Mouse (Mus musculus) limb, embryonic 12.5 days (tissue): ENCODE results near the gene Evi5. TPM values are rescaled to one million over a fixed set of nuclear protein-coding genes. Genes with fewer than 3 reads are reported as not detected.

Source experiments
- ATAC-seq: fragments of 200-750 bp; cut with Nextera tagmentation; 2 replicates; pipeline ENCODE4 v1.8.0; 2017; ENCODE audit warnings: low read depth, moderate TSS enrichment; ENCODE audit not compliant: insufficient number of reproducible peaks, insufficient read depth, low FRiP score, low TSS enrichment
- H3K27ac ChIP-seq: fragments of 300-500 bp; sonication (generic); 2 replicates; pipeline ENCODE4 v1.5.1; 2016; ENCODE audit warnings: mild to moderate bottlenecking, moderate library complexity
- H3K27me3 ChIP-seq: fragments of 300-500 bp; sonication (generic); 2 replicates; pipeline ENCODE4 v1.6.1; 2016; ENCODE audit warnings: mild to moderate bottlenecking, moderate library complexity
- H3K36me3 ChIP-seq: fragments of 300-500 bp; sonication (generic); 2 replicates; pipeline ENCODE4 v1.6.1; 2016; ENCODE audit warnings: mild to moderate bottlenecking, moderate library complexity
- H3K4me1 ChIP-seq: fragments of 300-500 bp; sonication (generic); replicated peaks from 2 replicates; pipeline ENCODE4 v1.6.1; 2016
- H3K4me2 ChIP-seq: fragments of 300-500 bp; sonication (generic); 2 replicates; pipeline ENCODE4 v1.6.1; 2016; ENCODE audit warnings: mild to moderate bottlenecking, moderate library complexity
- H3K4me3 ChIP-seq: fragments of 300-500 bp; sonication (generic); replicated peaks from 2 replicates; pipeline ENCODE4 v1.5.1; 2016; ENCODE audit warnings: mild to moderate bottlenecking
- H3K9ac ChIP-seq: fragments of 300-500 bp; sonication (generic); replicated peaks from 2 replicates; pipeline ENCODE4 v1.6.1; 2016; ENCODE audit warnings: mild to moderate bottlenecking, moderate library complexity
- H3K9me3 ChIP-seq: fragments of 300-500 bp; sonication (generic); 2 replicates; pipeline ENCODE4 v1.6.1; 2016; ENCODE audit warnings: mild to moderate bottlenecking, moderate library complexity
- WGBS: fragments of 180-500 bp; shearing (Covaris S2); methylation state at CpG from one replicate; pipeline ENCODE4 v1.1.7; 2016; 5-methylcytosine and 5-hydroxymethylcytosine counted together
- polyA plus RNA-seq: library from polyadenylated mRNA; unstranded; fragments of >200 nt; fragmentation: Nextera tagmentation; extraction: Ambion mirVana; gene quantifications from 2 replicates; pipeline ENCODE4 v1.2.1, GENCODE M21; 2016

The Evi5 gene
- polyA plus RNA-seq, 1 experiment from 2014 or later, result 88.4 TPM

DNA sequence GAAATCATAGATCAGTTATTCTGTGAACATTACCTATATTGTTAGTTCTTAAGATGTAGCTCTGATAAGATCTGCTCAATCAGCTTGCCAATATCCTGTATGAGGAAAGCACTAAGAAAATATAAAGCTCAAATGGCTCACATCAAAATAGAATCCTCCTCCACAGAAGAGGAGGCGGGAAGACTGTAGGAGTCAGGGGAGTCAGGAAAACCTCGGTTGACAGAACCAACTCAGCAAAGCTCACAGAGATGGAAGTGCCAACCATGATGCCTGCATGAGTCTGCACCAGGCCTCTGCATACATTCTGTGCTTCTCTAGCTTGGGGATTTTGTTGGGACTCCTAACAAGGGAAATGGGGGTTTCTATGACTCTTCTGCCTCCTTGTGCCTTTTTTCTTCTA, 73.7 kb downstream of the Evi5 start:
- WGBS, result 82% methylated on average over 2 of the region's 2 CpGs
- H3K4me2 ChIP-seq, result no peak overlapping the region
- ATAC-seq, result no peak

DNA sequence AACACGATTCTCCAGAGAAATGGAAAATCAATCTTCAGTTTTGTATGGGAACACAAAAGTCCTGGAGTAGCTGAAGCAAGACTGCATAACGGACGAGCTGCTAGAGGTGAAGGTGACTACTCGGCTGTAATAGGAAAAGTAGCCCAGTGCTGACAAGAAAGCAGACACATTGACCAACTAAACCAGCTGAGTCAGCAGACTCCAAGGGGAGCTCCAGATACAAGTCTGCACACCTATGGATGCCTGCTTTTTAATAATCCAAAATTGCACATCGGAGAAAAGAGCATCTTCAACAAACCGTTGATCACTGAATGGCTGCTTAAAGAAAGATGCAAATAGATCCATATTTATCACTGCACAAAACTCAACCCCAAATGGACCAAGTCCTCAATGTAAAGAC, 76.6 kb downstream of the Evi5 start:
- no peak for ATAC-seq
- no peak overlapping the region for H3K4me3 ChIP-seq
- H3K9ac ChIP-seq, result no peak overlapping the region
- H3K27me3 ChIP-seq, result no peaks in the 10 kb centered on the region
- 92% methylated on average over 6 of the region's 6 CpGs for WGBS
- no peak overlapping the region for H3K27ac ChIP-seq
- H3K9me3 ChIP-seq, result no peaks in the 10 kb centered on the region
- H3K4me1 ChIP-seq, result no peaks in the 10 kb centered on the region
- peaks cover 42% of the 10 kb centered on the region for H3K36me3 ChIP-seq
- no peak overlapping the region for H3K4me2 ChIP-seq

More for the DNA sequence above, 73.7 kb downstream of the Evi5 start:
- H3K4me3 ChIP-seq, result no peak overlapping the region
- H3K36me3 ChIP-seq, result peaks cover 28% of the 10 kb centered on the region
- H3K9ac ChIP-seq, result no peak overlapping the region
- H3K27me3 ChIP-seq, result no peaks in the 10 kb centered on the region
- H3K27ac ChIP-seq, result no peak overlapping the region
- no peaks in the 10 kb centered on the region for H3K4me1 ChIP-seq
- H3K9me3 ChIP-seq, result no peaks in the 10 kb centered on the region

DNA sequence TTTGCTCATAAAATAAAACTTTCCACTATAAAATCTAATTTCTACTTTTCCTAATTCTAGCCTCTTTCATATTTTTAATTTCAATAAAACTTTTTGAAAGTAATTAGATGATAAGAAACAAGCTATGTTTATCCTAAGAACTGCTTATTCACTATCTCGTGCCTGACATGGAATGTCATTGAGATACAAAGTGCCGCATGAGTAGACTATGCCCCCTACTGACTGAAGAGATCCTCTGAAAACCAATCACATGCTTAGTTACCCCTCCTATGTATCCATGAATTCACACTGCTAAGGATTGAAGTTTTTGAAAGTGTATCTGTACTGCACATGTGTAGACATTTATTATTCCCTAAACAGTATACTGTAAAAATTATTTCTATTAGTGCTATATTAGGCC, 81.0 kb downstream of the Evi5 start:
- H3K36me3 ChIP-seq, result peaks cover 37% of the 10 kb centered on the region
- 59% methylated on average over 2 of the region's 2 CpGs for WGBS
- no peaks in the 10 kb centered on the region for H3K9me3 ChIP-seq
- no peak for ATAC-seq
- no peak overlapping the region for H3K9ac ChIP-seq
- no peaks in the 10 kb centered on the region for H3K4me1 ChIP-seq
- no peak overlapping the region for H3K4me3 ChIP-seq
- no peaks in the 10 kb centered on the region for H3K27me3 ChIP-seq
- H3K4me2 ChIP-seq, result no peak overlapping the region
- no peak overlapping the region for H3K27ac ChIP-seq

DNA sequence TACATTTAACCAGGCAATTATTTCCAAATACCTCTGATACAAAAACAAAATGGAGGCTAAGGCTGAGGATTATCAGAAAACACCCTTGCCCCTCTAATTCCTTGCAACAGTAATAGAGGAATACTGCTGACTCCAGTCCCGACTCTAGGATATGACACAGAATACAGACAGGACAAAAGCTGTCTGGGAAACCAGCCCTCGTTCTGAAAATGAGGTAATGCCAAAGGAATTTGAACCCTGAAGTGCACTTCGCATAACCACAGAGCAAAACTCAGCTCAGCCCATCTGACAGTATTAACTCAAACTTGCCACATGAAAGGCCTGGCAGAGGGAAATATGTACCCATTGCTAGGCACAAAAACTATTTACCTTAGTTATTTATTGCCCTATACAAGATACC, 81.6 kb downstream of the Evi5 start:
- Histone ChIP-seq H3K9ac (no peak overlapping the region), H3K4me2 (no peak overlapping the region), H3K9me3 (no peaks in the 10 kb centered on the region), H3K36me3 (peaks cover 30% of the 10 kb centered on the region), H3K27ac (no peak overlapping the region), H3K4me1 (no peaks in the 10 kb centered on the region), H3K4me3 (no peak overlapping the region), H3K27me3 (no peaks in the 10 kb centered on the region)
- WGBS, result 60% methylated on average over 3 of the region's 3 CpGs
- no peak for ATAC-seq

DNA sequence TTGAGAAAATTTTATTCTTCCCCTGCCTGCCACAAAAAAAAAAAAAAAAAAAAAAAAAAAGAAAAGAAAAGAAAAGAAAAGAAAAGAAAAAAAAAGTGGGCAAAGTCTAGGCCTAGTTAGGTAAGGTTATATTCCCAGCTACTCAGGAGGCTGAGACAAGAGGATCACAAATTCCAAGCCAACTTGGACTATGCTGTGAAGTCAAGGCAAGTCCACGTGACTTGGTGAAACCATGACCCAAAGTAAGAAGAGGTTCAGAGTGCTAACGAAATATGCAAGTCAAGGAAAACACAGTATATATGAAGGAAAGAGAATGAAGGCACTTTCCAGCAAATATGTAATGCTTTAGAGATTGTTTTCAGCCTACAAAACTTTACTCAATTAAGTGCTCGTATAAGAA, 82.4 kb downstream of the Evi5 start:
- Histone ChIP-seq H3K36me3 (peaks cover 30% of the 10 kb centered on the region), H3K27ac (no peak overlapping the region), H3K4me1 (no peaks in the 10 kb centered on the region), H3K9ac (no peak overlapping the region), H3K27me3 (no peaks in the 10 kb centered on the region), H3K4me2 (no peak overlapping the region), H3K4me3 (no peak overlapping the region), H3K9me3 (no peaks in the 10 kb centered on the region)
- WGBS, result 93% methylated on average over 3 of the region's 3 CpGs
- ATAC-seq, result no peak

DNA sequence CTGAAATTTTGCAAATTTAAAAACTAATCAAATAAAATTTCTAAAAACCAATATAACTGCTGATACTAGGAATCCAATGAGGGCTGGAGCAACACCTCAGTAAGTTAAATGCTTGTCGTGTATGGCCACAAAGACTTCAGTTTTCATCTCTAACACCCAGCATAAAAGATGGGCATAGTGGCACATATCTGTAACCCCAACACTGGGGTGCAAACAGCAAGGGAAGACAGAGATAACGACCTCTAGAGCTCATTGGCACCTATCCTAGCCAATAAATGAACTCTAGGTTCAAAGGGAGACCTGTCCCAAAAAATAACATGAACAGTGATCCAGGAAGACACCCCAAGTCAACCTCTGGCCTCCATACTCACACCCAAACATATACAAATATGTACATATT, 82.9 kb downstream of the Evi5 start:
- no peak overlapping the region for H3K9ac ChIP-seq
- ATAC-seq, result no peak
- no peaks in the 10 kb centered on the region for H3K9me3 ChIP-seq
- H3K4me1 ChIP-seq, result no peaks in the 10 kb centered on the region
- WGBS, result 91% methylated on average over 2 of the region's 2 CpGs
- no peak overlapping the region for H3K4me2 ChIP-seq
- H3K4me3 ChIP-seq, result no peak overlapping the region
- H3K27ac ChIP-seq, result no peak overlapping the region
- peaks cover 31% of the 10 kb centered on the region for H3K36me3 ChIP-seq
- H3K27me3 ChIP-seq, result no peaks in the 10 kb centered on the region

DNA sequence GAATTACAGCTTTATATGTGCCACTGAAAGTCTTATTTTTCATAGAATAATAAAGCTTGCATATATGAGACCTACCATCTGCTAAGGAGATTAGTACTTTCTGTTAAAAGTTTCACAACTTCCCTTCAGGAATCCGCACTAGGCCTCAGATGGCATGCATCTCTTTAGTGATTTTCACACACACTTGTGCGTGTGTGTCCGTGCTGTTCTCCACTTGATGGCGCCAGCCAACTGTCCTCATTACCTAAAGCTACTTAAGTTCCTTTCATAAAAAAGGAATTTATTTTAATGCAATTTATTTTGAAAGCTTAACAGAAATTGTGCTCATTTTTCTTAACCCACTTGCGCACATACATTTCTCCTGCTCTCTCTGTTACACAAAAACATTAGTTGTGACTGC, 85.4 kb downstream of the Evi5 start:
- WGBS, result 75% methylated on average over 5 of the region's 5 CpGs
- H3K4me3 ChIP-seq, result no peak overlapping the region
- ATAC-seq, result no peak
- no peak overlapping the region for H3K9ac ChIP-seq
- no peaks in the 10 kb centered on the region for H3K4me1 ChIP-seq
- H3K27me3 ChIP-seq, result no peaks in the 10 kb centered on the region
- H3K4me2 ChIP-seq, result no peak overlapping the region
- H3K27ac ChIP-seq, result no peak overlapping the region
- no peaks in the 10 kb centered on the region for H3K9me3 ChIP-seq
- H3K36me3 ChIP-seq, result peaks cover 26% of the 10 kb centered on the region

DNA sequence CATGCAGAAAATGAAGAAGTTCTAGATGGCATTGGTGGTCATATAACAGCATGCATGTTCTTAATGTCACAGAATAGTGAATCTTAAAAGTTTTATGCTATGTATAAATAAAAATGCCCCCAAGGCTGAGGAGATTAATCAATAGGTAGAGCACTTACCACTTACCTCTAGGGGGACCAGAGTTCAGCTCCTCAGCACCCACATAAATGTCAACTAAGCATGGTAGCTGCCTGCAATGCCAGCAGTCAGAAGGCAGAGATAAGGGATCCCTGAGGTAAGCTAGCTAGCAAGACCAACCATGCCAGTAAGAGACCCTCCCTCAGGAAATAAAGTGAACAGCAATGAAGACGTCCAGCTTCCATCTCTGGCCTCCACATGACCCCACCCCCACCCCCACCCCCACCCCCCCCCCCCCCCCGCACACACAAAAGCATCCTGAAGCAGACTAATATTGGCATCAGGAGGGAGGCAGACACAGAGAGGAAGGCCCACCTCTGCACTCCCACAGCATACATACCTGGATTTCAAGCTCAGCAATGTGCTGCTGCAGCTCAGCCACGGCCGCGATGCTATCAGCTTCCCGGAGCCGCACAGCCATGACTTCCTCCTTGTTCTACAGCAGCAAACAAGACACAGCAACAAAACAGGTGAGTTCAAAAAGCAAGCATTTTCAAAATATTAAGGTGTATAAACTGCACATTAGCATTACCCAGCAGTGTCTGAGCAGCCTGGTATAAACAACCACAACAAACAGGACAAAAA, 87.0 kb downstream of the Evi5 start:
- no peak overlapping the region for H3K27ac ChIP-seq
- no peaks in the 10 kb centered on the region for H3K27me3 ChIP-seq
- peaks cover 31% of the 10 kb centered on the region for H3K36me3 ChIP-seq
- H3K4me1 ChIP-seq, result no peaks in the 10 kb centered on the region
- ATAC-seq, result no peak
- H3K9ac ChIP-seq, result no peak overlapping the region
- WGBS, result 83% methylated on average over 6 of the region's 7 CpGs
- H3K4me2 ChIP-seq, result no peak overlapping the region
- H3K9me3 ChIP-seq, result no peaks in the 10 kb centered on the region
- no peak overlapping the region for H3K4me3 ChIP-seq

DNA sequence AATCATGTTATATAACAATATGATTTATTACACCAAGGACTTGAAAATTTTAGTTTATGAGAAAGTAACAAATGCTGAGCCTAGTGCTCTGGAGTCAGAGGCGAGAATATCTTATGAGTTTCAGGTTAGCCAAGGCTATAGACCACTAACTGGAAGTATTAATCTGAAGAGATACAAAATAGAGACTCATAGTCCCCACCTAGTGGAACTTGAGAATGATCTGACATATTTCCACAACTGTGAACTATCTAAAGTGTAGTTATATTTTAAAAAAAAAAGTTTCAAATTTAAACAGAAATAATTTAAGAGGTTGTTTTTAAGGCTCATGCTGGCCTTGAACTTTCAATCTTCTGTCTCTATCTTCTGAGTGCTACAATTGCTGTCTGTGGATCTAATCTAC, 92.5 kb downstream of the Evi5 start:
- Histone ChIP-seq H3K27ac (no peak overlapping the region), H3K27me3 (no peaks in the 10 kb centered on the region), H3K36me3 (peaks cover 29% of the 10 kb centered on the region), H3K4me1 (no peaks in the 10 kb centered on the region), H3K4me2 (no peak overlapping the region), H3K4me3 (no peak overlapping the region), H3K9me3 (no peaks in the 10 kb centered on the region), H3K9ac (no peak overlapping the region)
- no peak for ATAC-seq
- WGBS, result 98% methylated on average over 1 of the region's 1 CpGs

DNA sequence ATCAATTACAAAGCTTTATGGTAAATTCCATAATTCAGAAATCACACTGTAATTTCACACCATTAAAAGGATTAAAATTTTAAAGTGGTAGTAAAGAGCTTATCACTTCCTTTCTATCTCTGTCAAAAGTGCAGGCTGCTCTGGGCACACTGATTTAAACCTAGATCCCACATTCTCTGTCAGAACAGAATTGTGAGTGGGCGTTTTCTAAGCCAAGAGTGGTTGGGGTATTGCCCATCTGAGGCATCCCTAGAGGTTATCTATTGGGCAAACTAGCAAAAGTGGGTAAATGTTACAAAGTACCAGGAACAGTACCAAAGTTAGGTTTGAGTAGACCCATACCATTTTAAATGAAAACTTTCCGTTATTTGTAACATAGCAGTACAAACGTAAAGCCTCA, 96.1 kb downstream of the Evi5 start:
- WGBS, result 93% methylated on average over 3 of the region's 3 CpGs
- peaks cover 7% of the 10 kb centered on the region; the same call in 1 of the 2 replicates for H3K36me3 ChIP-seq
- no peak for ATAC-seq
- H3K4me3 ChIP-seq, result no peak overlapping the region
- no peak overlapping the region for H3K4me2 ChIP-seq
- no peaks in the 10 kb centered on the region for H3K9me3 ChIP-seq
- no peak overlapping the region for H3K9ac ChIP-seq
- no peak overlapping the region for H3K27ac ChIP-seq
- no peaks in the 10 kb centered on the region for H3K27me3 ChIP-seq
- H3K4me1 ChIP-seq, result no peaks in the 10 kb centered on the region

DNA sequence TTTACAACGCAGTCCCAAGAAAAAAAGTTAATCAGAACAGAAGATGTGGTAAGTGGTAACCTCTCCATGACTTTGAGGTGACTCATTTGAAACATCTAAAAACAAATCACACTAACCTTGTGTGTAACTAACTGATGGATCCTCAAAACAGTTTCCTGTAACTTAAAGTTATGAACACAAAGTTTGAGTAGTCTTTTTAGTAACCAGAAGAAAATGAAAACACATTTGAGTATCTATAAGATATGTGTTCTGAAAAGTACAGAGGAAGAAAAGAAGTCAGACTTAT, 97.4 kb downstream of the Evi5 start:
- no peak for ATAC-seq
- H3K9me3 ChIP-seq, result no peaks in the 10 kb centered on the region
- H3K36me3 ChIP-seq, result peaks cover 10% of the 10 kb centered on the region; the same call in 1 of the 2 replicates
- H3K4me2 ChIP-seq, result no peak overlapping the region
- no peaks in the 10 kb centered on the region for H3K4me1 ChIP-seq
- H3K27me3 ChIP-seq, result no peaks in the 10 kb centered on the region
- H3K9ac ChIP-seq, result no peak overlapping the region
- H3K4me3 ChIP-seq, result no peak overlapping the region
- no peak overlapping the region for H3K27ac ChIP-seq
- WGBS, result 86% methylated on average over 1 of the region's 1 CpGs

DNA sequence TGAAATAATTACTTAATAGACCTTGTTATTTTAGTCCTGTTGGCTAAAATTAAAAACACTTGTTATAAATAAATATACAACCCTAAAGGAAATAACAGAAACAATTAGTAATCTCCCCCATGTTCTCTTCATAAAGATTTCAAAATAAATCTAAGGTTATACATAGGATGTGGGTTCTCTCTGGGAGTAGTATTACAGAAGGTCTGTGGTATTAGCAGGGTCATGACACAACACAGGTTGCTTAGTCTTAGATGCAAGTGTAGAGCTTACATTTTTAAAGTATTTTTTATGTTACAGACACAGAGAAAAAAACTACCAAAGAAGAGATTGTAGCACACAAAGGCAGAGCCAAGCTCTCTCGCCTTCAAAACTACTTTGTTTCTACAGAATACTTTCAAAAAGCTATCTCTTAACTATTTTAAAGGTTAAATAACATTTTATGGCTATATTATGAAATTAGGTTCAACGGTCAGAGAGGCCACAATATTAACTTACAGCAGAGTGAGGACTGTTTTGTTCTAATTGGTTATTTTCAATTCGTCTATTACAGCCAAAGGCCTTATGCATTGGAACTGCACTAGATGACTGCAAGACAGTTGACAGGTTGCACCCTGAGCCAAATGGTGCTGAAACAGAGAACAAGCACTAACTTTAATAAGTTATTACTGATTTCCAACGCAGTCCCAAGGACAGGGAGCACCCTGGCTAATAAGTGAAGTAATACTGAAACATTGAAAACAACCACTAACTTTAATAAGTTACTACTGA, 97.9 kb downstream of the Evi5 start:
- H3K4me1 ChIP-seq, result no peaks in the 10 kb centered on the region
- WGBS, result 78% methylated on average over 4 of the region's 4 CpGs
- no peak overlapping the region for H3K27ac ChIP-seq
- H3K4me3 ChIP-seq, result no peak overlapping the region
- H3K4me2 ChIP-seq, result no peak overlapping the region
- H3K27me3 ChIP-seq, result no peaks in the 10 kb centered on the region
- no peak for ATAC-seq
- peaks cover 9% of the 10 kb centered on the region; the same call in 1 of the 2 replicates for H3K36me3 ChIP-seq
- H3K9ac ChIP-seq, result no peak overlapping the region
- H3K9me3 ChIP-seq, result no peaks in the 10 kb centered on the region
